Mouse (Mus musculus) limb, embryonic 14.5 days (tissue): ENCODE results near the gene Sox13. TPM values are rescaled to one million over a fixed set of nuclear protein-coding genes. Genes with fewer than 3 reads are reported as not detected.

Experiments
- ATAC-seq: fragments of 200-750 bp; cut with Nextera tagmentation; 2 replicates; pipeline ENCODE4 v1.8.0; 2017; ENCODE audit warnings: low read depth, moderate number of reproducible peaks, moderate TSS enrichment; ENCODE audit not compliant: low FRiP score
- DNase-seq: peaks from one replicate; pipeline ENCODE4 v3.0.0-alpha.2; 2015; ENCODE audit warnings: low spot score
- H3K27ac ChIP-seq: fragments of 300-500 bp; sonication (generic); replicated peaks from 2 replicates; pipeline ENCODE4 v1.5.1; 2014; ENCODE audit warnings: low read depth, mild to moderate bottlenecking, low read length, moderate library complexity, mixed read lengths
- H3K27me3 ChIP-seq: fragments of 300-500 bp; sonication (generic); 2 replicates; pipeline ENCODE4 v1.6.1; 2014; ENCODE audit warnings: low read length, mixed read lengths; ENCODE audit not compliant: control insufficient read depth, insufficient read depth
- H3K36me3 ChIP-seq: fragments of 300-500 bp; sonication (generic); 2 replicates; pipeline ENCODE4 v1.6.1; 2014; ENCODE audit warnings: mild to moderate bottlenecking, low read length, moderate library complexity, mixed read lengths; ENCODE audit not compliant: control insufficient read depth, insufficient read depth
- H3K4me1 ChIP-seq: fragments of 300-500 bp; sonication (generic); 2 replicates; pipeline ENCODE4 v1.6.1; 2014; ENCODE audit warnings: antibody characterized with exemption, low read length, mixed read lengths; ENCODE audit not compliant: control insufficient read depth, insufficient read depth
- H3K4me2 ChIP-seq: fragments of 300-500 bp; sonication (generic); replicated peaks from 2 replicates; pipeline ENCODE4 v1.6.1; 2014; ENCODE audit warnings: low read depth, mild to moderate bottlenecking, low read length, moderate library complexity; ENCODE audit not compliant: severe bottlenecking
- H3K4me3 ChIP-seq: fragments of 300-500 bp; sonication (generic); replicated peaks from 2 replicates; pipeline ENCODE4 v1.5.1; 2014; ENCODE audit warnings: low read length
- H3K9ac ChIP-seq: fragments of 300-500 bp; sonication (generic); 2 replicates; pipeline ENCODE4 v1.6.1; 2014; ENCODE audit warnings: mild to moderate bottlenecking, low read depth, low read length, moderate library complexity; ENCODE audit not compliant: severe bottlenecking
- H3K9me3 ChIP-seq: fragments of 300-500 bp; sonication (generic); 2 replicates; pipeline ENCODE4 v1.6.1; 2016; ENCODE audit warnings: low read length; ENCODE audit not compliant: control insufficient read depth
- POLR2A ChIP-seq: fragments of 200-500 bp; IDR thresholded peaks from 2 replicates; pipeline ENCODE4 v1.8.0; 2012; ENCODE audit warnings: inconsistent platforms, mild to moderate bottlenecking, moderate library complexity, borderline replicate concordance; ENCODE audit not compliant: insufficient read depth, insufficient read length; ENCODE audit errors: extremely low read depth
- WGBS: fragments of 180-500 bp; shearing (Covaris S2); extraction: QIAGEN DNeasy Blood & Tissue Kit; methylation state at CpG from one replicate; pipeline ENCODE4 v1.1.7; 2014; 5-methylcytosine and 5-hydroxymethylcytosine counted together
- polyA plus RNA-seq, 2 experiments: library from polyadenylated mRNA; depleted of rRNA in 1 of 2; stranded (reverse) in 1 of 2; unstranded in 1 of 2; fragments of >200 nt; fragmentation: Nextera tagmentation in 1 of 2; extraction: Ambion mirVana in 1 of 2; gene quantifications; 2 replicates each; pipeline versions ENCODE4 v1.2.1 to v1.2.3; 2012 to 2014

Gene Sox13
- polyA plus RNA-seq, 2 experiments, result 4.7 to 22.9 TPM

DNA sequence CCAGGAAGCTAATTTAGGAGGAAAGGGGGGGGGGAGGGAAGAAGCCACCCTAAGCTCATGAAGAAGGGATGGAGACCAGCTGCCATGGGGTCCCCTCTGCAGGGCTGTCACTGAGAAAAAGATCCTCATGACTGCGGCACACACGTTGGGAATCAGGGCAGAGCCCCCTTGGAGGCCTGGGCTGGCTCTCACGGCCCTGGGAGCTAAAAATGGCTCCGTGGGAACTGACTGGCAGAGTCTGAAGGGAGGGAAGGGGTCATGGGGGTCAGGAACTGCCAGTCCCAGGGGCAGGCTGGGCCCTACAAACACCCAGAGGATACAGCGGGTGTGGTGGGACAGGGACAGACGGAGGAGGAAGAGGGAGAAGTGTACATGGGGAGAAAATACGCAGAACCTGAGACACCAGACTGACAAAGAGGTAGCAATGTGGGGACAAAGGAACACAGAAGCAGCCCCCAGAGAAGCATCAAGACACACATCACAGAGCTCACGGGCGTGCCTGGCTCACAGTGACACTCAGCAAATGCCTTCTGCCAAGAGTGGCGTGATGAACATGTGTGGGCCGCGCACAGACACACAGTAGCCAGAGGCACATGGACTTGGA, 41.5 kb downstream of the Sox13 start:
- no peak overlapping the region for H3K4me3 ChIP-seq
- H3K36me3 ChIP-seq, result no peaks in the 10 kb centered on the region
- H3K4me1 ChIP-seq, result no peaks in the 10 kb centered on the region; the same call in 1 of the 2 replicates
- no peak for ATAC-seq
- H3K9me3 ChIP-seq, result no peaks in the 10 kb centered on the region
- 66% methylated on average over 12 of the region's 12 CpGs for WGBS
- no peak overlapping the region for H3K4me2 ChIP-seq
- no peaks in the 10 kb centered on the region for H3K27me3 ChIP-seq
- no peak overlapping the region for H3K9ac ChIP-seq
- H3K27ac ChIP-seq, result no peak overlapping the region
- no peak for TF ChIP-seq POLR2A
- no peak for DNase-seq

DNA sequence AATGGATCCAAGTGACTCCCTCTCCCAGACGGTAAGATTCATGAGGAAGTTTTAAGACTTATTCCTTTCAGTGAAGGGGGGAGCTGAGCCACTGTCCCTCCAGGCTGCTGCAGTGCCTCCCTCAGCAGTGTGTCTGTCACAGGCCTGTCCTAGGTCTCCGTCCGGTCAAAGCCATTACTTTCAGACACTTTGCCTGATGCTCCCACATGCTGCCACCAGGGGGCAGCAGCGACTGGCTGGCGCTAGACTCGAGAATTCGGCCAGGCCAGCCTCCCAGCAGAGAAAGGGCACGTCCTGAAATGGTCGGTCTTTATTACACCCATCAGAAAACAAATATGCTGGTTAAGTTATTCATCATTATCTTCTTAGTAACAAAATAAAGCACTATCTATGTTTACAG, 42.2 kb downstream of the Sox13 start:
- Histone ChIP-seq H3K27ac (no peak overlapping the region), H3K9ac (no peak overlapping the region), H3K27me3 (no peaks in the 10 kb centered on the region), H3K4me1 (no peaks in the 10 kb centered on the region; the same call in 1 of the 2 replicates), H3K4me3 (no peak overlapping the region), H3K36me3 (no peaks in the 10 kb centered on the region), H3K9me3 (no peaks in the 10 kb centered on the region), H3K4me2 (no peak overlapping the region)
- ATAC-seq, result no peak
- peak; percentile 69 for DNase-seq
- 6% methylated on average over 9 of the region's 9 CpGs for WGBS
- TF ChIP-seq POLR2A, result no peak

DNA sequence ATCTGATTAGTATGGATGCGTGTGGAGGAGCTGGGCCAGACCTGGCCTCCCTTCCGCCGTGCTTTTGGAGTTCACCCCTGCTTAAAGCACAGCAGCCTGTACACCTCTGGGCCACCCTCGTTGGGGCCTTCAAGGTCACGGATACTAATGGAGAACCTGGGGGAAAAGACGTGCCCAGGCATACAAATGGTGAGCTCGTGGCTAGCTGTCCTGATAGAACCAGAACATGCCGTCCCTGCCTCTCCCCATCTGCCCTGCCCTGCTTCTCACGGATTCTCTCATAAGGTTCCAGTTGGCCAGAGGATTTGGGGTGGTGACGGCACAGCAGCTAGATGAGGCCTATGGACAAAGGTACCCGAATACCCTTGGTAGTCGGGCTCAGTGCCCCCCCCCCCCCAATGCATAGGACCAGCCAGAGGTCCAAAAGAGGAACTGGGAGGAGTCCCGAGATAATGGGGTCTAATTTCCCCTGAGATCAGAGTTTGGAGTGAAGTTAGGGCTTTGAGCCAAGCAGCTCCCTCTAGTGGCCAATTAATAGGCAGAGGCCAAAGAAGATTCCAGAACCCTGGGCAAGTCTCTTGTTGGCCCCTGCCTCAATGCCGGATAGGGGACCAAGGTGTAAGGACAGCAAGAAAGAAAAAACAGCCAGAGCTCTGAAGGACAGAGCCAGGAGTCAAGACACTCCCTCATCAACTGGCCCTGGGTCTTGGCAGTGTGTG, 43.7 kb downstream of the Sox13 start:
- Histone ChIP-seq H3K4me3 (no peak overlapping the region), H3K27ac (no peak overlapping the region), H3K4me1 (no peaks in the 10 kb centered on the region), H3K27me3 (no peaks in the 10 kb centered on the region), H3K4me2 (no peak overlapping the region), H3K36me3 (no peaks in the 10 kb centered on the region), H3K9me3 (no peaks in the 10 kb centered on the region), H3K9ac (no peak overlapping the region)
- WGBS, result 72% methylated on average over 14 of the region's 14 CpGs
- DNase-seq (peak; percentile 55), ATAC-seq (no peak)
- no peak for TF ChIP-seq POLR2A

DNA sequence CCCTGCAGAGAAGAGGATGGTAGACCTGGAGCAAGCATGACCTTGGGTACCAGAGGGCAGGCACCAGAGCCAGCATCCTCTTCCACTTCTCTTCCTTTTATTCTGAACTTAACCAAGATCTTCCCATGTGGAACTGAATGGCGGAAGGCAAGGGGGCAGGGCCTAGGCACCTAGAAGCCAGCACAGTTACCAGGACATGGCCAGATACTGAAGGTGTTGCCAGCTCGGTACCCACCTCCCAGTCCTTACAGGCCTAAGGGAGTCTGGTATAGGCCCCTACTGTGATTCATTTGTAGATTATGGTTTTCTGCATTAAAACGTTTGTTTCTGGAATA, 44.2 kb downstream of the Sox13 start:
- no peak for TF ChIP-seq POLR2A
- no peak overlapping the region for H3K27ac ChIP-seq
- 70% methylated on average over 3 of the region's 3 CpGs for WGBS

DNA sequence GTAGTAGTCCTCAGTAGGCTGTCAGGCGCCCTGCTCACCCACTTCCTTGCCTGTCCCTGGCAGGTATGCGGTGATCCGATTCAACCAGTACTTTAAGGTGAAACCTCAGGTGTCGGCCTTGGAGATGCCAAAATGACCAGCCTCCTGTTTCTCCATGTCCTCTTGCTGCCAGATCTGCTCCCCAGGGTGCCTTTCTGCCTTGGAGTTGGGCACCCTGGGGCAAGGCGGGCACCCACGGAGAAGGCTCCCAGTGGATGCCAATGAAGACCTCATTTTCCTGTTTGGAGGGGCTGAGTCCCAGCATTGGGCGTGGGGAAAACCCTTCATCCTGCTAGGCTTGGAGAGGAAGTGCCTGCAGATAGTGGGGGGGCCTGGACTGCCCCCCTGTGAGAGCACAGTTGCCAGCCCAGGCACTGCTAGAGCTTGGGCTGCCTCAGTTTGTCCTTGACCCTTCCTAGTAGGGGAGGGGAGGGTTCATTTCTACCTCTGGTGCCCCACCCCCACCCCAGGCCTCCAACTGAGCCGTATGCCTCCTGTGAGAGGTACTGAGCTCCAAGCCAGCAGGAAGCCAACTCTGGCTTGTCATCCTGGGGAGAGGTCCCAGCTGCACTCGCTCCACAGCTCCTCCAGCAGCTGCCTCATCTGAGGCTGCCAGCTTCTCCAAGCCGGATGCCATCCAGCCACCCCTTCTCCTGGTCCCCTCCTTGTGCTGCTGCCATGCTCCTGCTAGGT, 44.8 kb downstream of the Sox13 start:
- TF ChIP-seq POLR2A, result no peak
- Histone ChIP-seq H3K27me3 (no peaks in the 10 kb centered on the region), H3K9me3 (no peaks in the 10 kb centered on the region), H3K27ac (no peak overlapping the region), H3K4me1 (no peaks in the 10 kb centered on the region), H3K4me3 (no peak overlapping the region), H3K9ac (no peak overlapping the region), H3K36me3 (no peaks in the 10 kb centered on the region), H3K4me2 (no peak overlapping the region)
- ATAC-seq, result no peak
- DNase-seq, result no peak
- WGBS, result 65% methylated on average over 9 of the region's 10 CpGs

More for the DNA sequence above, 44.2 kb downstream of the Sox13 start:
- DNase-seq, result no peak
- H3K9me3 ChIP-seq, result no peaks in the 10 kb centered on the region
- no peaks in the 10 kb centered on the region for H3K4me1 ChIP-seq
- no peak for ATAC-seq
- no peaks in the 10 kb centered on the region for H3K27me3 ChIP-seq
- H3K9ac ChIP-seq, result no peak overlapping the region
- no peaks in the 10 kb centered on the region for H3K36me3 ChIP-seq
- no peak overlapping the region for H3K4me2 ChIP-seq
- no peak overlapping the region for H3K4me3 ChIP-seq
